Mouse (Mus musculus) adrenal gland, adult 8-10 months (tissue): Measurements from ENCODE around the gene Nt5m. TPM values are rescaled to one million over a fixed set of nuclear protein-coding genes. Genes with fewer than 3 reads are reported as not detected.

Source experiments
- DNase-seq: peaks from one replicate; pipeline ENCODE4 v3.0.0; 2022
- total RNA-seq, 4 experiments: library from RNA; stranded (reverse); gene quantifications; 2 replicates each; pipeline ENCODE4 v1.2.4; 2022

The Nt5m gene
- total RNA-seq, 4 experiments from 2014 or later, result 26.2 to 34.5 (median 32.1) TPM

GRCm38 (mm10) chr11:59906521-59907123 is 67.4 kb downstream of the Nt5m start:
- no peak for DNase-seq

- DNase-seq, result no peak
Observed at GRCm38 (mm10) chr11:59908446-59908845, 69.2 kb downstream of the Nt5m start.

- no peak for DNase-seq
Observed at GRCm38 (mm10) chr11:59910586-59910985, 71.3 kb downstream of the Nt5m start.

- DNase-seq, result no peak
Observed at GRCm38 (mm10) chr11:59911523-59911922, 72.3 kb downstream of the Nt5m start.

GRCm38 (mm10) chr11:59913702-59914101 is 74.5 kb downstream of the Nt5m start:
- no peak for DNase-seq

GRCm38 (mm10) chr11:59918014-59918413 is 78.8 kb downstream of the Nt5m start:
- no peak for DNase-seq

- no peak for DNase-seq
Observed at GRCm38 (mm10) chr11:59919401-59919800, 80.2 kb downstream of the Nt5m start.

- DNase-seq, result no peak
Observed at GRCm38 (mm10) chr11:59920331-59920730, 81.1 kb downstream of the Nt5m start.

- DNase-seq, result no peak
Observed at GRCm38 (mm10) chr11:59921265-59921664, 82.0 kb downstream of the Nt5m start.

GRCm38 (mm10) chr11:59930031-59930430 is 90.8 kb downstream of the Nt5m start:
- no peak for DNase-seq

Other genes starting within 250 kb of the Nt5m start
- not detected for gene Olfr223, start 246.2 kb upstream of the Nt5m start, total RNA-seq
- gene Mprip, start 178.1 kb upstream of the Nt5m start, total RNA-seq, result 100 to 1,000 TPM; 180 to 290 (median 232) TPM
- 1 to 10 TPM in 3 of 4 experiments, under 1 TPM in 1; 0.81 to 2.4 (median 1.6) TPM for gene Pld6, start 51.8 kb upstream of the Nt5m start, total RNA-seq
- gene Flcn, start 29.4 kb upstream of the Nt5m start, total RNA-seq, result 10 to 100 TPM; 49.9 to 61.3 (median 57.3) TPM
- 100 to 1,000 TPM in 2 of 4 experiments, 10 to 100 TPM in 2; 96.1 to 110 (median 102) TPM for gene Cops3, start 391 bp downstream of the Nt5m start, total RNA-seq
- 10 to 100 TPM; 29.4 to 39.1 (median 33.2) TPM for gene Med9, start 108.8 kb downstream of the Nt5m start, total RNA-seq
- gene Rasd1, start 125.5 kb downstream of the Nt5m start, total RNA-seq, result 10 to 100 TPM; 19.1 to 34.7 (median 26.7) TPM
- 1 to 10 TPM; 4.9 to 9.5 (median 7.8) TPM for gene Pemt, start 207.0 kb downstream of the Nt5m start, total RNA-seq